Mouse (Mus musculus): ENCODE measurements around the gene Bhlhb9. TPM values are rescaled to one million over a fixed set of nuclear protein-coding genes. Genes with fewer than 3 reads are reported as not detected.

Gene Bhlhb9
- polyA plus RNA-seq, 1 experiment from 2014 or later = 68.1 TPM

- no peak for ATAC-seq (ENCODE audit: insufficient number of reproducible peaks, low FRiP score, low TSS enrichment, low read depth)
- Histone ChIP-seq H3K27me3 (ENCODE audit: control insufficient read depth, insufficient read depth, low read length) (no peaks in the 10 kb centered on the region), H3K4me3 (ENCODE audit: low read depth, low read length) (no peak overlapping the region), H3K36me3 (ENCODE audit: control insufficient read depth, insufficient read depth, low read length) (no peaks in the 10 kb centered on the region), H3K4me2 (ENCODE audit: low read depth, severe bottlenecking) (no peak overlapping the region), H3K4me1 (ENCODE audit: control insufficient read depth, insufficient read depth, low read length) (no peaks in the 10 kb centered on the region), H3K9me3 (ENCODE audit: control insufficient read depth, low read length) (no peaks in the 10 kb centered on the region), H3K9ac (ENCODE audit: low read length) (no peak overlapping the region), H3K27ac (replicated peaks; ENCODE audit: low read depth, low read length) (no peak overlapping the region)
- DNase-seq (ENCODE audit: low spot score) = no peak
Observed at GRCm38 (mm10) chrX:135928588-135928987, 131.2 kb downstream of the Bhlhb9 start.

GRCm38 (mm10) chrX:135936452-135936851 is 139.1 kb downstream of the Bhlhb9 start:
- Histone ChIP-seq H3K36me3 (ENCODE audit: control insufficient read depth, insufficient read depth, low read length) (no peaks in the 10 kb centered on the region), H3K4me3 (ENCODE audit: low read depth, low read length) (no peak overlapping the region), H3K4me1 (ENCODE audit: control insufficient read depth, insufficient read depth, low read length) (no peaks in the 10 kb centered on the region), H3K9me3 (ENCODE audit: control insufficient read depth, low read length) (no peaks in the 10 kb centered on the region), H3K27me3 (ENCODE audit: control insufficient read depth, insufficient read depth, low read length) (no peaks in the 10 kb centered on the region), H3K4me2 (ENCODE audit: low read depth, severe bottlenecking) (no peak overlapping the region), H3K27ac (replicated peaks; ENCODE audit: low read depth, low read length) (no peak overlapping the region), H3K9ac (ENCODE audit: low read length) (no peak overlapping the region)
- WGBS = 60% methylated on average over 1 of the region's 1 CpGs
- DNase-seq (ENCODE audit: low spot score) (no peak), ATAC-seq (ENCODE audit: insufficient number of reproducible peaks, low FRiP score, low TSS enrichment, low read depth) (no peak)

MicroRNA genes within 50 kb of the gene (microRNA counts, 519-probe panel; counts per million panel counts)
- microRNA mmu-miR-1970 = not detected

Small RNAs within 50 kb of the gene (microRNA-seq; reads per million reads assigned to microRNA genes)
- gene Mir1970 = not detected

Other genes starting within 250 kb of the Bhlhb9 start
- 0.15 TPM in 1 of 2 replicates, not detected in the other for gene Nxf7, start 198.8 kb upstream of the Bhlhb9 start, polyA plus RNA-seq (2014; fragmentation: Nextera tagmentation; extraction: Ambion mirVana)
- gene Prame, start 169.9 kb upstream of the Bhlhb9 start, polyA plus RNA-seq (2014; fragmentation: Nextera tagmentation; extraction: Ambion mirVana) = not detected in 2 replicates
- 0.08 TPM in 1 of 2 replicates, not detected in the other for gene Tcp11x2, start 103.8 kb upstream of the Bhlhb9 start, polyA plus RNA-seq (2014; fragmentation: Nextera tagmentation; extraction: Ambion mirVana)
- not detected in 2 replicates for gene Tmsb15a, start 72.3 kb upstream of the Bhlhb9 start, polyA plus RNA-seq (2014; fragmentation: Nextera tagmentation; extraction: Ambion mirVana)
- 11.1 and 11.4 TPM in 2 replicates for gene Armcx5, start 54.9 kb upstream of the Bhlhb9 start, polyA plus RNA-seq (2014; fragmentation: Nextera tagmentation; extraction: Ambion mirVana)
- 60.6 and 70.6 TPM in 2 replicates for gene Gprasp1, start 54.9 kb upstream of the Bhlhb9 start, polyA plus RNA-seq (2014; fragmentation: Nextera tagmentation; extraction: Ambion mirVana)
- 31.6 and 36.1 TPM in 2 replicates for gene Gprasp2, start 41.4 kb downstream of the Bhlhb9 start, polyA plus RNA-seq (2014; fragmentation: Nextera tagmentation; extraction: Ambion mirVana)
- 101 and 102 TPM in 2 replicates for gene Arxes2, start 196.2 kb downstream of the Bhlhb9 start, polyA plus RNA-seq (2014; fragmentation: Nextera tagmentation; extraction: Ambion mirVana)
- gene Arxes1, start 235.8 kb downstream of the Bhlhb9 start, polyA plus RNA-seq (2014; fragmentation: Nextera tagmentation; extraction: Ambion mirVana) = 47.7 and 52.3 TPM in 2 replicates